Mouse (Mus musculus) brain, adult 10 weeks (tissue): ENCODE measurements around the gene Dct. TPM values are rescaled to one million over a fixed set of nuclear protein-coding genes. Genes with fewer than 3 reads are reported as not detected.

Experiments
- polyA plus RNA-seq: library from polyadenylated mRNA; stranded (reverse); fragments of 350-450 nt; fragmentation: Illumina TruSeq; extraction: RNeasy Lipid Tissue Mini Kit (QIAGEN cat#74804); gene quantifications from one replicate; pipeline ENCODE4 v1.2.3, GENCODE M21; 2015; ENCODE audit warnings: low read depth, low replicate concordance

The Dct gene
- 0.54 TPM for polyA plus RNA-seq

GRCm38 (mm10) chr14:118051975-118052630 lies at the start of gene Dct:
TSS of gene Dct (minus strand) at chr14:118052244.

Other genes starting within 250 kb of the Dct start
- 7.3 TPM for gene Tgds, start 80.5 kb upstream of the Dct start, polyA plus RNA-seq
- gene Gpr180, start 84.9 kb upstream of the Dct start, polyA plus RNA-seq, result 31.1 TPM
- 4.7 TPM for gene Sox21, start 184.8 kb upstream of the Dct start, polyA plus RNA-seq
- gene Gm9376, start 214.7 kb upstream of the Dct start, polyA plus RNA-seq, result not detected